Mouse (Mus musculus) G1E (cell line): ENCODE data around the gene Gpr157. TPM values are rescaled to one million over a fixed set of nuclear protein-coding genes. Genes with fewer than 3 reads are reported as not detected.

Experiments
- ATAC-seq: 2 replicates; pipeline ENCODE4 v1.8.0; 2016; ENCODE audit warnings: mild to moderate bottlenecking; ENCODE audit not compliant: insufficient number of reproducible peaks, poor library complexity, low FRiP score, severe bottlenecking; ENCODE audit errors: extremely low read depth
- DNase-seq: peaks from one replicate; pipeline ENCODE4 v3.0.0; 2012; ENCODE audit warnings: low spot score
- H3K27me3 ChIP-seq: 2 replicates; pipeline ENCODE4 v1.6.1; 2012; ENCODE audit warnings: mild to moderate bottlenecking, low read length, inconsistent platforms; ENCODE audit not compliant: insufficient read depth
- H3K36me3 ChIP-seq: replicated peaks from 2 replicates; pipeline ENCODE3; 2012; ENCODE audit warnings: mild to moderate bottlenecking, inconsistent platforms
- H3K4me1 ChIP-seq: 2 replicates; pipeline ENCODE4 v1.6.1; 2012; ENCODE audit warnings: low read depth, low read length, inconsistent platforms, mixed read lengths; ENCODE audit not compliant: insufficient read depth
- H3K4me3 ChIP-seq: 2 replicates; pipeline ENCODE4 v1.5.1; 2012; ENCODE audit warnings: low read depth, mild to moderate bottlenecking, inconsistent platforms, low read length, moderate library complexity, mixed read lengths
- H3K9me3 ChIP-seq: replicated peaks from 2 replicates; pipeline ENCODE4 v1.6.1; 2012; ENCODE audit warnings: inconsistent platforms
- CTCF ChIP-seq: IDR thresholded peaks from 2 replicates; pipeline ENCODE4 v1.5.1; 2012; ENCODE audit warnings: low read depth, low read length, inconsistent platforms, mixed read lengths
- GATA1 ChIP-seq: IDR thresholded peaks from 2 replicates; pipeline ENCODE4 v1.6.1; 2012; ENCODE audit warnings: borderline replicate concordance, low read length, inconsistent platforms, mixed read lengths
- GATA2 ChIP-seq: IDR thresholded peaks from 2 replicates; pipeline ENCODE4 v1.6.1; 2012; ENCODE audit warnings: low read depth, low read length, inconsistent platforms, borderline replicate concordance
- POLR2AphosphoS5 ChIP-seq: IDR thresholded peaks from 2 replicates; pipeline ENCODE4 v1.6.1; 2012; ENCODE audit warnings: low read depth, low read length, inconsistent platforms; ENCODE audit not compliant: insufficient replicate concordance
- TAL1 ChIP-seq: conservative IDR thresholded peaks from 2 replicates; pipeline ENCODE4 v1.6.1; 2012; ENCODE audit warnings: low read depth, low read length, inconsistent platforms, mixed read lengths
- polyA plus RNA-seq: library from polyadenylated mRNA; stranded (reverse); fragments of >175 nt; gene quantifications from 2 replicates; pipeline ENCODE4 v1.2.3, GENCODE M21; 2012
- total RNA-seq, 2 experiments: library from RNA; stranded (forward) in 1 of 2; stranded (reverse) in 1 of 2; fragments of 200-1000 nt in 1 of 2; fragments of >200 nt in 1 of 2; fragmentation: Nextera tagmentation in 1 of 2; gene quantifications; 2 replicates each; pipeline ENCODE4 v1.2.3; 2014 to 2017

Gpr157 gene
- total and polyA plus RNA-seq, 3 experiments = 0.01 to 0.11 TPM; not detected in 1

DNA sequence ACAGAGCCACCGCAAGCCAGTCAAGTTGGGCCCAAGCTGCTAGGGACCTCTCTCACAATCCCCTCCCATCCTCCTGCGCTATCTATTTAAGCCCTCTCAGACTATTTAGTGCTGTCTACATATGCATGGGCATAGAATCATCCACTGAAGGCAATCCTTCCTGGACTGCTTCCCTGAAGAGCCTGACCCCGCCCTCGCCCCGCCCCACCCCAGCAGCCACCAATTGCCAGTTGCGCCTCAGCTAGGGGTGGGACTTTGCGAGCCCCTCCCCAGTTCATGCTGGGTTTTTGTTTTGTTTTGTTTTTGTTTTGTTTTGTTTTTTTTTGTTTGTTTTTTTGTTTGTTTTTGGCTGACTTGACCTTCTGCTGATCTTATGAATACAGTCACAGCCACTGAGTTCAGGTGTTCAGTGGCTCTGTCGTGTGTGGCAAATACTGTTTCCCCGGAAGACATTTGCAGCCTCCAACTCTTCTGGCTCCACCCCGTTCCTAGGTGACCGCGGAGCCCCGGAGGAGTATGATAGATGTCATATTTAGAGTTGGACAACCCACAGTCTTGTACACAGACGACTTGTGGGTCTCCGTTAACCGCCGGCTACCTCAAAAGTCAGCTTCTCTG lies 20.4 kb upstream of the Gpr157 start:
- Histone ChIP-seq H3K4me3 (no peak overlapping the region), H3K36me3 (peaks cover 83% of the 10 kb centered on the region), H3K4me1 (peaks cover 7% of the 10 kb centered on the region; the same call in 1 of the 2 replicates), H3K27me3 (0 out of 2 replicates have a peak, but pooled peaks cover 5% of the 10 kb centered on the region), H3K9me3 (no peaks in the 10 kb centered on the region)
- DNase-seq (no peak), ATAC-seq (no peak)
- no peak for TF ChIP-seq CTCF

DNA sequence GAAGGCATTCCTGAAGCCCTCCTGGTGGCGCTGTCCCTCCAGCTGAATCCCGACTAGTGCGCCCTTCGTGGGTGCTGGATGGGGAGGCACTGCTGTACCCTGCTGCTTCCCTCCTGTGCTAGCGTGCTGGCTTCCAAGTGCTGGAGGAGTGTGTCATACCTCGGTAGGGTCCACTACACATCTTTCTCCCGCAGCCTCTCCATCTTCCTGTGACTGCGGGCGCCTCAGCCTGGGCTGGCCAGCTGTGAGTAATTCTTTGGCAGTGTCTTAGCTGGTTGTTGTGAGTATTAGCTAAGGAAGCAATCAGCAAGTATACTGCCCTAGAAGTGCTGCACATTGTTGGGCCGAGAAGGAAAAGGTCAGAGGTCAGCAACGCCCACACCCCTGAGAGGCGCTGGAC lies 18.9 kb upstream of the Gpr157 start:
- no peak for ATAC-seq
- DNase-seq = no peak
- no peaks in the 10 kb centered on the region for H3K9me3 ChIP-seq
- peaks cover 69% of the 10 kb centered on the region for H3K36me3 ChIP-seq
- H3K27me3 ChIP-seq = 0 out of 2 replicates have a peak, but pooled peaks cover 5% of the 10 kb centered on the region
- peaks cover 7% of the 10 kb centered on the region; the same call in 1 of the 2 replicates for H3K4me1 ChIP-seq
- no peak for TF ChIP-seq GATA1
- TF ChIP-seq GATA2 = no peak
- no peak for TF ChIP-seq POLR2AphosphoS5
- no peak for TF ChIP-seq CTCF
- no peak for TF ChIP-seq TAL1
- no peak overlapping the region for H3K4me3 ChIP-seq

GRCm38 (mm10) chr4:150070136-150070535 lies 17.0 kb upstream of the Gpr157 start:
- H3K9me3 ChIP-seq = no peaks in the 10 kb centered on the region
- H3K27me3 ChIP-seq = 0 out of 2 replicates have a peak, but pooled peaks cover 5% of the 10 kb centered on the region
- TF ChIP-seq CTCF (no peak), POLR2AphosphoS5 (no peak), TAL1 (no peak), GATA1 (no peak)
- peaks cover 51% of the 10 kb centered on the region for H3K36me3 ChIP-seq
- H3K4me3 ChIP-seq = no peak overlapping the region
- no peak for DNase-seq
- no peak for ATAC-seq
- H3K4me1 ChIP-seq = peaks cover 7% of the 10 kb centered on the region; the same call in 1 of the 2 replicates

- DNase-seq = no peak
Observed at GRCm38 (mm10) chr4:150072416-150073101, 14.6 kb upstream of the Gpr157 start.

DNA sequence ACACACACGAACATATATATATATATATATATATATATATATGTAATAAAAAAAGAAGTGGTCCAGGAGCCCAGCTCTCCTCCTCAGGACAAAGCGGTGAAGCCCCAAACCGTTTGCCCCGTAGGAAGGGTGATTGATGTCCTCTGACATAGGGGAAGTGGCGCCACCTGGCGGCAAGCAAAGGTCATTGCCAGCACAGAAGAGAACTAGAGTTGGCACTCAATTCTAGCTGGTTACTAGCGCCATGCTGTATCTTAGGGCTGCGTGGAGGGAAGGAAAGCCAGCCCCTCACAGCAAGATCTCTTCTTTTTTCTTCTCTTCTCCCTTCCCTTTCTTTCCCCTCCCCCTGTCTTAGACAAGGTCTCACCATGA lies 14.1 kb upstream of the Gpr157 start:
- DNase-seq = peak; percentile 57

More at GRCm38 (mm10) chr4:150072416-150073101, 14.6 kb upstream of the Gpr157 start:
- Histone ChIP-seq H3K4me1 (no peaks in the 10 kb centered on the region), H3K9me3 (no peaks in the 10 kb centered on the region), H3K36me3 (peaks cover 28% of the 10 kb centered on the region), H3K4me3 (no peak overlapping the region), H3K27me3 (peaks cover 7% of the 10 kb centered on the region; the same call in 1 of the 2 replicates)
- ATAC-seq = no peak
- TF ChIP-seq GATA1 = no peak
- no peak for TF ChIP-seq GATA2
- TF ChIP-seq CTCF = no peak
- no peak for TF ChIP-seq TAL1
- no peak; the same call in 1 of the 2 replicates for TF ChIP-seq POLR2AphosphoS5

DNA sequence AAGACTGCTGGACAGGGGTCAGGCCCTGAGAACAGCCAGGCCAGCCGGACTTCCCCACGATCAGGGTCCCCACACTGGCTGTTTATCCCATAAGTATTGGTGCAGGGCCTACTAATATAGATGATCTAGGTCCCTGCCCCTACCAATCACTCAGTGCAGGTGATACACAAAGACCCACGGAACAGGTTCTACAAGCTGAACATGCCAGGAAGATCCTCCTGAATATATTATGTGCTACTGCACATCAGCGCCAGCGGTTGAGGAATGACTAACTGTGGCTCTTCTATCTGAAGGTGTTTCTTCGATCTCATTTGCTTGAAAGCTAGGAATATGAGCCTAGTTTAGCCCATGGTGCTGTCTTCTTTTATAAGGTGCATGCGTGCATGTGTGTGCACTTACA lies 11.8 kb upstream of the Gpr157 start:
- TF ChIP-seq CTCF (no peak), GATA2 (no peak), POLR2AphosphoS5 (no peak), GATA1 (no peak), TAL1 (no peak)
- peaks cover 15% of the 10 kb centered on the region; the same call in 1 of the 2 replicates for H3K27me3 ChIP-seq
- no peak for DNase-seq
- peaks cover 3% of the 10 kb centered on the region for H3K36me3 ChIP-seq
- no peaks in the 10 kb centered on the region for H3K9me3 ChIP-seq
- H3K4me3 ChIP-seq = no peak overlapping the region
- peaks cover 4% of the 10 kb centered on the region; the same call in 1 of the 2 replicates for H3K4me1 ChIP-seq
- ATAC-seq = no peak

More for the DNA sequence above, 14.1 kb upstream of the Gpr157 start:
- no peak for ATAC-seq
- TF ChIP-seq GATA2 (no peak), GATA1 (no peak), POLR2AphosphoS5 (no peak), CTCF (peak; percentile 95), TAL1 (no peak)
- H3K4me3 ChIP-seq = no peak overlapping the region
- no peaks in the 10 kb centered on the region for H3K4me1 ChIP-seq
- peaks cover 7% of the 10 kb centered on the region; the same call in 1 of the 2 replicates for H3K27me3 ChIP-seq
- H3K36me3 ChIP-seq = peaks cover 23% of the 10 kb centered on the region
- H3K9me3 ChIP-seq = no peaks in the 10 kb centered on the region
